Mouse (Mus musculus): ENCODE measurements around the gene Cd48. TPM values are rescaled to one million over a fixed set of nuclear protein-coding genes. Genes with fewer than 3 reads are reported as not detected.
"Not testable (repeated sequence)": the region's sequence is repeated elsewhere in the genome, so short reads cannot be mapped to it uniquely, and the experiment has no call there.

Gene Cd48
- total RNA-seq (2021) = 1 to 10 TPM; 4.7 TPM
- long read RNA-seq, experiment 1, partial matches to known transcripts = 0 of 3 reads
- long read RNA-seq, experiment 1, other reads (novel, unspliced or antisense) = 1 of 3 reads
- long read RNA-seq, experiment 2 = 0 reads

DNA sequence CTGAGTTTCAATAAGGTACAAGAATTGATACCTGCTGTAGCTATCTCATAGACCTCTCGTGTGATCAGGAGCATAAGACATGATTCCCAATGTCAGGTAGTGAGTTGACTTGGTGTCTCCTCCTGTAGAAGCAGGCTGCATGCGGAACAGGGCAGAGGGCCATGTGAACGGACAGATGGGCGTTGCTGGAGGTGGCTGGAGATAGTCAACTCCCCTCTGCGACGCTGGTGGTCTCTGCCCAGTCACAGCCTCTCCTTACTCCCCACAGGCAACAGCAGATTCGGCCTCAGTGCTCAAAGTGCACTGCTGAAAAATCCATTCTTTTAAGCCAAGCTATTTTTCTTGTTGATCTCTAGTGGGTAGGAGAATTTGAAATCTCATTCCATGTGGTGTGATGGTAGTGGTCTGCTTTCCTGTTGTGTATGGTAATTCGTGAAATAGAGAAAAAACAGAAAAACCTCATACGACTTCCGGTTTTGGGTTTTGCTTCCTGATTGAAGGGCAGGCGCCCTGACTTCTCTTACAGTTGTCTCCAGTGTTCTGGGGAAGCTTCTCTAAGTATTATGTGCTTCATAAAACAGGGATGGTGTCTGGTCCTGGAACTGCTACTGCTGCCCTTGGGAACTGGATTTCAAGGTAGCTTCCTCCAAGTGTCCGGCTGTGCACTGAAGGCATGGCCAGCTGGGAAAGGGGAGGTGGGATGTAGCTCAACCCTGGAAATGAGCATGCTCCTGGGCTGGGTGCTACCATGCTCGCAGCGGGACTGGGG, at the start of gene Cd48:
Gene Cd48, plus strand, starts transcription at position 479 of the 769 bp plus-strand sequence.
- no peak for DNase-seq

DNA sequence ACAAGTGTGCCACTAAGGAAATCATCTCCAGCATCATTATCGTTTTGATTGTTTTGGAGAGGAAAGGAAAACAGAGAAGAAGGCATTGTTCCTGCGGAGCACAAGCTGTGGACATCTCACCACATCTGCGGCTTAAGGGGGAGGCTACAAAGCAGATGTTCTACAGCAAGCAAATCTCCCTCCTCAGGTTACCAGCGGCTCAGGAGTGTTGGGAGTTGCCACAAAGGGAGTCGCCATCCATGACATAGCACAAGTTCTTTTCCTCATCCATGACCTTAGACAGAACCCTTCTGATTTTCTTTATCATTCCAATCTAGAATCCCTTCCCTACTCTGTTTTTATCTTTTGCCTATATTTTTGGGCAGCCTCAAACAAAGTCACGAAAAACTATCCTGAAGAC, 46.1 kb upstream of the Cd48 start:
- DNase-seq = no peak

DNA sequence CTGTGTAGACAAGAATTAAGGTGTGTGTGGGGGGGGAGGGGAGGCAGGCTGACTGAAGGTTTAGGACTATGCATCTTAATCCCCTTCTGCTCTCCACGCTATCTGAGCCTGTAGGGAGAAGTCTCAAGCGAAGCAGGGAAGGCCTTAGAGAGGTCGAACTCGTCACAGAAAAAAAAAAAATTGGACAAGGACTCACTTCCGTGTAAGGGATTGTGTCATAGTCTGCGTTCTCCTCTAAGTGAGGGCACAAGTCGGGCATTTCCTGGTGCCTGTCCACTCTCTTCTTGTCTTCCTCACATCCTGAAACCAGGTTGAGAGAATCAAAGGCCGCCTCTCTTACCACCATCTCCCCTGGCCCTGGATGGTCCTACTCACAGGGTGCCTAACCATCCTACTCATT, 44.7 kb upstream of the Cd48 start:
- DNase-seq = no peak

DNA sequence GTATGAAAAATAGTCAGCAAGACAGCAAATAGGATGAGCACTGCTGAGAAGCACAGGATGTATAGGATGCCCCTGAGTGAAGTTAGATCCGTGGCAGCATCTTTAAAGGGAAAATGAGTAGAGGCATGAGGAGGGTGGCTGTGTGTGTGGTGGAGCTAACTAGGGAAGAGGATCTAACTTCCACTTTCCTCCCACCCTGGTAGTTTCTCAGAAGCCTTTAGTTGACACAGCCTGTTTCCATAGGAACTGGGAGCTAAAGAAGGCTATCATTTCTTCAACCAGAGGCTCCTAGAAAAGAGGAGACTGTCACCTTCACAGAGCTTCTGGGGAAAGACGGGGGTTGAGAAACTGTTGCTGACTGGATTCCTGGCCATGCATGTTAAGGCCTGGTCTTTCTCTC, 43.1 kb upstream of the Cd48 start:
- no peak for DNase-seq

DNA sequence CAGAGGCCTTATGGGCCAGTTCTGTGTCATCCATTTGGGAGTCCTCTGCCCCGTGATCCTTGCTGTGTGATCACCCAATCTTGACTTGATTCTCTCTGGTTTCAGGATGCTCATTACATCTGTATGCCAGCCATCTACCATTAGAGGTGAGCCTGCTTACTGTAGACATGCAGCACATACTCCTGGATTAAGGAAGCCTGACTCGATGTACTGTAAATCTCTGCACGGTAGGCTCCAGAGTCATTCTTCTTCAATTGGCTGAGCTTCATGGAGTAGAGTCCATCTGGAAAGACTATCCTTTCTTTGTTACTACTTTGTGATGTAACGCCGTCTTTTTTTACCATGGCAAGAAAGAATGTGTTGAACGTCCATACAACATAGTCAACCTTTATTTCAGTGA, 41.0 kb upstream of the Cd48 start:
- no peak for DNase-seq

DNA sequence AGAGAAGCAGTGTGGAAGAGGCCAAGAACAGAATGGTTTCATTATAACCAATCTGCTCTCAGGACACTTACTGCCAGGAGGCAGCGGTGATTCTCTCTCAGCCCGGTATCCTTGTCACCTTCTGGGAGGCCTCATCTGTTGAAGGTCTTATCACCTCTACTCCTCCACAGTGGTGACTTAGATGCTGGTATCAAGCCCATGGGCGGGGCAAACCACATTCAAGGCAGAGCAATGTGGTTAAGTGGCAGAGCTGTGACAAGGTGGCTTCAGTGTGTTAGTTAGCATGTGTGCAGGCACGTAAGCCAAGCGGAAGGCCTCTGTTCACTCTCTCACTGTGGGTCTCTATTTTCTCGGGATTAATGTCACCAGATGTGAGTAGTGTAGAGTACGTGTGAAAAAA, 38.2 kb upstream of the Cd48 start:
- no peak for DNase-seq

DNA sequence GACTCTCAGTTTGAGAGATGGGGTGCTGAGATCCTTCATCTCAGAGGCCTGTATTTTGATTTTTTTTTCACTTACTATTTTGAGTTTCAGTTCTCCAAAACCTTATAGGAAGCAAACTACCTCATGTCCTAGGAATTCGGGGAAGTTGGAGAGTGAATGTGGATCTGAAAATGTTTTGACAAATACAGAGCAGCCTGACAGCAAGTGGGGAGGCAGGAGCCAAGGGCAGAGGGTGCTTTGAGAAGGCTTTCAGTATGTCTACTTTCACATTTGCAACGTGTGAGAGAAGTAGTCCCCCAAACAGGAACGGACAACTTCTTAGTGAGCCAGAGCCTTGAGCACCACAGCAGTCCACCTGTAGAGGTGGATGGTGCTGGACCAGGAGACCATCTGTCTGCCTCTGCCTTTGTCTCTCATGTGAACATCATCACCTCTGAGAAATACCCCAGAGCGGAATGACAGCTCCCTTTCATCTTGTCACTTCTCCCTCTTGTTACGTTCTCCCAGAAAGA, 35.3 kb upstream of the Cd48 start:
- DNase-seq = no peak

DNA sequence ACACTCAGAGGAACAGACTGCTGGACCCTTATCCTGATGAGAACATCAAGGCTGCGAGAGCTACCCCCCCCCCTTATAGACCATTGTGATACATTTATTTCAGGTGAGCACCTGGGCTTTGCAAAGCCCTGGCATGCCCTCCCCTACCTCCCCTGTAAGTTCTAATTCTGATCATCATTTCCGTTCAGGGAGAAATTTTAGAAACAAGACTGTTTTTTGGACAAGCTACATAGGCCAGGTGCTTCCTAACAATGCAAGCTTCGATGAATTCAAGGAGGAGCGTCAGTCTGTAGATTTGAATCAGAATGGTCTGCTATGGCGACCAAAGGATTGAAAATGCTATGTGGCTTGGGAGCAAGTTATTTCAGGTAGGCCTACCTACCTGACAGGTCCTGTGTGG, 34.1 kb upstream of the Cd48 start:
- DNase-seq = no peak

DNA sequence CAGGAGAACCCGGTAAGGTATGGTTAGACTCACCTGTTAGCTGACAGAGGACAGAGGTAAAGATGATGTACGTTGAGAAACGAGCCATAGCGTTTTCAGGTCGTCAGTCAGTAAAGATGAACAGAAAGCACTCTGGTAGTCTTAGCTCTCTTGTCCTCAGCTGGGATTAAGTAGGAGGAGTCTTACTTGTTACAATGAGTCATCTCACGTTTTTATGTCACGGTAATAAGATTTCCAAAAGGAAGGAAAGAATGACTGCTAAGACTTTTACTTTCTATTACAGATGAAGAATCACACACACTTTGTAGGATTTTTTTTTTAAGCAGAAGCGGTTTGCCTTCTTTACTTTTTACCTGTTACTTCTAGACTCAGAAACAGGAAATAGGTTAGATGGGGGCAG, 33.0 kb upstream of the Cd48 start:
- DNase-seq = no peak

DNA sequence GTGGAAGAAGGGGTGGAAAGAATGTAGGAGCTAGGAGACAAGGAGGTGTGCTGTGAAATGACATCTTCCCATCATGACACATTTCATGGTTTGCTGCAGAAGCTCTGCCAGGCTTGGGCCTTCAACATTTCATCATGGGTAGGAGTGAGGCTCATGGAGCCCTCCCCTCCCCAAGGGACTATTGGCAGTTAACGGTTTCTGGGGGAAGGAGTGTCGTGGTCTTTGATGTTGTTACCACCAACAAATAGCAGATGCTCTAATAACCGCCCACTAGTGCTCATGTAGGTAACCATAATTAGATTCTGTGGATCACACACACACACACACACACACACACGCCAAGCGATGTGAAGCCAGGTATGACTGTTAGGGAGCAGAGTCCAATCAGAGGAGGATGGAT, 29.1 kb upstream of the Cd48 start, which contains the start of gene Slamf7:
Gene Slamf7, minus strand, starts transcription at position 302 of the 400 bp plus-strand sequence.
- DNase-seq = no peak

DNA sequence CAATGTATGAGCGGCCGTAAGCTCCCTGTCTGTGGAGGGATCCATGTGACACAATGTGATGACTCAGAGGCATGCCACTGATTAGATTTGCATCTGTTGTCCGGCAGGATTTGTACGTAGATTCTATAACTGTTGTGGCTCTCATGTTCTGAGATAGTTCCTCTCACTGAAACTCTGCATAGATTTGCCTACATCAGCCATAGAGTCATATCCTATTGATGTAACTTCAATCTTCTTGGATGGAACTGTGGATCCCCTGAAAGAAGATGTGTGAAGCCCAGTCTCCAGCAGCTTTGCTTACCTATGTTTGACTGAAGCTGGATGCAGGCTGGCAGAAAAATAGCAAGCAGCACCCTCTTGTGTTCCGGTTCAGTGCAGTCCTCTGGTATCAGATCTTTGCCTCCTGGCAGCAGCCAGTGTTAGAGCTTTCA, 23.2 kb upstream of the Cd48 start:
- DNase-seq = no peak

DNA sequence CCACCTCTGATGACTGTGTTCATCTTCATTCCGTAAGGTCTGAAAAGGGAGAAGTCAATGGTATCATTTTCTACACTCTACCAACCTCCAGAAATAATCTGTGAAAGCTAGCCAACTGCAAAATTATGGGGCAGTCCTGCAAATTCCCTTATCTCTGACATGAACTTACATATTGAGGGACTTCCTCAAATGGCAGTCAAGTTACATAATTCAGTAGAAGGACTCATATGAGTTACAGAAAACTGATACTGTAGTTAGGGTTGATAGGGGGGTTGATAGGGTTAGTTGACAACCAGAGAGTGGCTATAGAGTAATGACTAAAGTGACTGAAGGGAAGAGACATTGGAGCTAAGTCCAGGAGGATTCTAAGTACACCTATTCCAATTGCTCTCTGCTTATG, 21.4 kb upstream of the Cd48 start:
- DNase-seq = no peak

DNA sequence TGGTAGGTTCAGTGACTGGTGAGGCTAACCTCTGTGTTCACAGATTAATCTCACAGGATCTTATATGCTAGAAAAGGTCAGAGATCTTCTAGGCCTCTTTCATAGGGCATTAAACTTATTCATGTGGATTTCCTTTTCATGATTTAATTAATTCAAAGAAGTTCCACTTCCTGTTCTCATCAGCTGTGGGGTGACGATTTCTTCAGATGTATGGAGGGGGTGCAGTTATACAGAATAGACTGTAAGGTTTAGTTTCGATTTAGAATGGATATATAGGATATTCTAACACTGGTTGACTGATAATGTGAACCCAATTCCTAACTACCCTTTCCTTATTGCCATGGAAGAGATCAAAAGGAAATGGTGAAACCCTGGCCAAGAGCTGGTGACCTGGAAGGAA, 20.3 kb upstream of the Cd48 start:
- DNase-seq = no peak

DNA sequence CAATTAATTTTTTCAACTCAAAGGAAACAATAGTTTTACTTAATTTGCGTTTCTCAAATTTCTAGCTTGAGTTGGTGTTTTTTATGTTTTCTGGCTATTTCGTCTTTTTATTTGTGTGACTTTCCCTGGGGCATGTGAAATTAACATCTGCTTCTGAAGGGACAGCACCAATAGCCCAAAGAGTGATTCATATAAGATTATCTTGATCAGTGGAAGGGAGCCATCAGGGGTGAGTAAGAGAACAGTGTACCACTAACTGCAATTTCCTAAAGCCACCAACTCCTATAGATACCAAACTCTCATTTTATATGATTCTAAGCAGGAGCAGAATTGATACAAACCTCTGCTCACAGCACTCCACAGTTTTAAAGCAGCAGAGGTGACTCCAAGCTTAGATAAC, 18.1 kb upstream of the Cd48 start:
- no peak for DNase-seq

DNA sequence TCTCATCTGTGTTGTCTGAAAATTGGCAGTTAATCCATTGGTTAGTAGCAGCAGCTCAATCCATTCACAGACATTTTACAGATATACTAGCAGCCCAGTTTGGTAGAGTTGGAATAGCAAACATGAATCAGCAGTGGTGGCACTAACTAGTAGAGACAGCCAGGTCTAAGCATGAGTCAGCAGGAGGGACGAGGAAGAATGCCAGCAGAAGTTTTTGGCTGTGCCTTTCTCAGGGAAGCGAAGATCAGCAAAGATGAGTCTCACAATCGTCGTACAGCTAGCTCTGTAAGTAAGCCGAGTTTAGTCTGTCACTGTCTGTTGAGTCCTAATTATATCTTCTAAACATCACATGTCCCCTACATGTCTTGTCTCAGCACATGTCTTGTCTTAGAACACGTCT, 15.5 kb upstream of the Cd48 start:
- DNase-seq = no peak

DNA sequence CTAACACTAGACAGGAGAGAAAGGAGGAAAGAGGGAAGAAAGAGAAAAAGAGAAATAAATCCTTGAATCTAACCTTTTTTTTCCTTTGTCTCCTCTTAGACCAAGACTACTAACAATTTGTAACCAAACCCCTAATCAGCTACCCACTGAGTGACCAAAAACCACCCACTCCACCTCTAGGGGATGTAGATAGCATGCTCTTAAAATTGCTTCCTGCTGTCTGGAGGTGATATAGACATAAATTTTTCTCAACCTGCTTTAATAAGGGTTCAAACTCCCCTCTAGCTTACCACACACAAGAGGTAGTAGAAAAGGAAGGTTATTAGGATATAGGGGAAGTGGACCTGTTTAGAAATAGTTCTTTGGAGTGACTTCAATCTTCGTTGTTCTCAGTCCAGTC, 14.6 kb upstream of the Cd48 start:
- DNase-seq = no peak

DNA sequence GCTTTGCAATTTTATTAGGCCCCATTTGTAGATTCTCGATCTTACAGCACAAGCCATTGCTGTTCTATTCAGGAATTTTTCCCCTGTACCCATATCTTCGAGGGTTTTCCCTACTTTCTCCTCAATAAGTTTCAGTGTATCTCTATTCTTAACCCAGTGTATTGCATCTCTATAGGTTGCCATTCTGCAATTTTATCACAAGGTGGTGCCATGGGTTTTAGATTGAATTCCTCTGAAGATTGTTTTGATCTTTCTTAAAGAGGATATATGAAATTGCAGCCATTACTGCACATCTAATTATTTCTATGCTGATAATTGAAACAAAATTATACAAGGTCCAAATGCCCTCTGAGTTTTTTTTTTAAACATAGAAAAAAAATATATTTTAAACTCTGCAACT, 9.4 kb upstream of the Cd48 start:
- DNase-seq = not testable (repeated sequence)

DNA sequence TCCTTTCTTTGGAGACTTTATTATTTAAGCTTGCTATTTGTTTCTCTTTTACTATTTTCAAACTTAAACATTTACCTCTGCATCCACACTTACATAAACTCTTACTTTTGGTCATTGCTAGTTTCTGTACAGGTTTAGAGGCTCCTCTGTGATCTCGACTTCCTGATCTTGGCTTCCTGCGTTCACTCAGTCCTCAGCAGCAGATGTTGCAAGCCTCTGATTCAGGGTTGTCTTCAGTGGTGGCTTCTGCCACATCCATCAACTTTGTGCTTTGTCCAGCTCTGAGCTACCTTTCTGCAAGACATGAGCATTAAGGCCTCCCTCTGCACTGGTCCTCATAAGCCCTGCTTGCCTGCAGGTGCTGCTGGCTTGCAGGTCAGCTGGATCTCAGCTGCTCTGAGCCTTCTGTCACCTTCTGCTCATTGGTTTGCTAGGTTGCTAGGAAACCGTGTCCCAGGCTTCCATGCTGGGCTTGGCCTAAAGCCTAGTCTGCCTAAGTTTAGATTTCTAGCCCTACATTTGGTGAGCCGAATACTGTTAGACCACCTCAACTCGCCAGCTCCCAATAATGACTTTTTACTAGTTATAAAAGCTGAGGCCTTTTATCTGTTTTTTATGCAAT, 8.8 kb upstream of the Cd48 start:
- no peak for DNase-seq

DNA sequence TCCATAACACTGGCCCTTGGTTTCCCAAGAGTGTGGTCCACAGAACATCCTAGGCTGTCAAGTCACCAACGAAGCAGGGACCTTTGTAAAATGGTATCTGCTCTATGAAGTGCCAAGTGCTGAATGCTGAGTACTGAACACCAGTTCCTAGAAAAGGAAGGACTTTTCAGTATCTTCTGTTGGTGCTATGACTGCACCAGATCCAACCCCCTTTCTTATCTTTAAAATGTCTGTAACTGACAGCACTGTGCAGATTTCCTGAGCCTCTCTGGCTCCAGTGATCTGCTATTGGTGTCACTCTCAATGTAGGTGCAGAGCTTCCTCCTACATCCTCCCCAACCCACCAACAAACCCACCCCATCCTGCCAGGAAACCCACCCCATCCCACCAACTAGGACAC, 7.3 kb upstream of the Cd48 start:
- no peak for DNase-seq

DNA sequence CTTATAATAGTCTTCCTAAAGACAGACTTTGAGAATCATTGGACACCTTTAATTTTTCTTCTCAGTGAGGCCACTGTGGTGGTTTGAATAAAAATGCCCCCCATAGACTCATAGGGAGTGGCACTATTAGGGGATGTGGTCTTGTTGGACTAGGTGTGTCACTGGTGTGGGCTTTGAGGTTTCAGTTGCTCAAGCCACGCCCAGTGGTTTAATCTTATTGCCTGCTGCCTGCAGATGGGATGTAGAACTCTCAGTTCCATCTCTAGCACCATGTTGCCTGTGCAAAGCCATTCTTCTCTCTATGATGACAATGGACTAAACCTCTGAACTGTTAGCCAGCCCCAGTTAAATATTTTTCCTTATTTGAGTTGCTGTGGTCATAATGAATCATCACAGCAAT, 4.1 kb upstream of the Cd48 start:
- no peak for DNase-seq

DNA sequence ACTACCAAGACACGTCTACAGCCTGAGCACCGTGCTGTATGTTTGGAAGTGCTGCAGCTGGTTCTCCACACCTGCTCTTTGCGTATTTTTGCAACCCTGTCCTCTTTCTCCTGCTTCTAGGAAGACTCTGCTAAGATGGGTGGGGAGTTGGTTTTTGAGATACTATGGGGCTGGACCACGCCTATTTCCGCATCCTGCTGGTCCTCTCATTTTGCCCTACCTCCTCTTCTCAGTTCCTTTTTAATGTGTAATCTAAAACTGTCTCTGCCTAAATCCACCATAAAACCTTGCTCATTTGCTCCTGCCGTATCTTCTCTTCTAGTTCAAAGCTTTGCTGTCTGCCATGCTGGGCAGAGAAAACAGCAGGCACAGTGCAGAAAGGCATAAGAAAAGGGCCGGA, 800 bp upstream of the Cd48 start:
- DNase-seq = no peak

DNA sequence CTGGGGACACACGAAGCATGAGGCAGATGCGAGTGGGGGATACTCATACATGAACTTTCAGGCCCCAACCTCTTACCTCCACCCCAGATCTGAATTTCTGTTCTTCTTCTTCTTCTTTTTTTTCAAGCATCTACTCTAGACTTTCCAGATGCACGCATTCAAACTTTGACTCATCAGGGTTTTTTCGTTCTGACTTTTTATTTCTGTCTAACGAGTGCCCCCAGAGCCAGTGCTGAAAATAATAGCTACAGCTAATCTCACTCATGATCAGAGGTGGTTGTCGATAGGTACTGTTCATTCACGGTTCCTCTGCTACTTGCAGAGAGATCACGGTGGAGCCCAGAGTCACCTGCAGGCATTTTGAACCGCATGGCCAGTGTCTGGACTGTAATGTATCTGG, 3.1 kb downstream of the Cd48 start:
- DNase-seq = no peak

DNA sequence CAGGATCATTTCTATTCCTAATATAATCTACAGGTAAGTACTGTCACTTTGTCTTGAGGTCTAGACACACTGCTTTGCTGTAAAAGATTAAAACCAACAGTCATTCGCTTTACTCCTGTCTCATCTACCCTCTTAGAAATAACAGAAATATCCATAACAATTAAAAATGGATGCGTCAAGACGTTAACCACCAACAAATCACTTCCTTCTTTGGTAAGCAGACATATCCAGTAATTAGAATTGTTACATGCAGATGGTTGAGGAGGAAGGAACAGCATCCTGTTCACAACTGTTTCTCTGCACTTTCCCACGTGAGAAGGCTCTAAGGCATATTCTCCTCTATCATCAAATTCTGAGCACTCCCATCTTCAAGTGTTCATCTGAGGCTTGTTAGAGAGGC, 5.5 kb downstream of the Cd48 start:
- no peak for DNase-seq

DNA sequence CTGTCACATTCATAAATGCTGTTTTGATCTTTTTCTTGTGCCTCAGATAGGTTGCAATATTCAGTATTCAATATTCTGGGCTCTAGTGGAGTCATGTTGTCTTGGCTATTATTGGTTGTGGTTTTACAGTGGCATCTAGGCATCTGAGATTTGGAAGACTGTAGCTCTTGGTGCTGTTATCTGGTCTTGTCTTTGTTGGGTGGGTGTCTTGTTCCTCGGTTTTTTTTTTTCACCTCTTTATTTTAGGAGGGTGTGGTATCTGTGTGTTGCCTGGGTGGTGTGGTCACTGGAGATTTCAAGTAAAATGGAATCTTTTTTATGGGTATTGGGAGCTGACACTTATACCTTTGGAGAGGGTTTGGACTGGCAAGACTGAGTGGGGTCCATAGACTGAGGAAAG, 12.1 kb downstream of the Cd48 start:
- DNase-seq = no peak

All from adrenal gland, postnatal 10 days (tissue).